Mouse (Mus musculus) heart, adult 2 months (tissue): ENCODE measurements around the gene Tubb2a.

Experiments used
- CTCF ChIP-seq: fragments of 200-600 bp; IDR thresholded peaks from 2 replicates; pipeline ENCODE4 v1.8.1; 2022; ENCODE audit warnings: antibody characterized with exemption, mild to moderate bottlenecking, moderate library complexity
- EP300 ChIP-seq: fragments of 200-500 bp; IDR thresholded peaks from 2 replicates; pipeline ENCODE4 v1.6.1; 2011; ENCODE audit warnings: low read depth, low read length, control low read depth; ENCODE audit not compliant: insufficient read depth

- TF ChIP-seq EP300, result no peak
- TF ChIP-seq CTCF, result no peak
These were observed 45.8 kb downstream of the Tubb2a start for GRCm38 (mm10) chr13:34032041-34032440.
